Comparison of ENCODE assay signal across 8 mouse cellular contexts in the genomic region with DNA sequence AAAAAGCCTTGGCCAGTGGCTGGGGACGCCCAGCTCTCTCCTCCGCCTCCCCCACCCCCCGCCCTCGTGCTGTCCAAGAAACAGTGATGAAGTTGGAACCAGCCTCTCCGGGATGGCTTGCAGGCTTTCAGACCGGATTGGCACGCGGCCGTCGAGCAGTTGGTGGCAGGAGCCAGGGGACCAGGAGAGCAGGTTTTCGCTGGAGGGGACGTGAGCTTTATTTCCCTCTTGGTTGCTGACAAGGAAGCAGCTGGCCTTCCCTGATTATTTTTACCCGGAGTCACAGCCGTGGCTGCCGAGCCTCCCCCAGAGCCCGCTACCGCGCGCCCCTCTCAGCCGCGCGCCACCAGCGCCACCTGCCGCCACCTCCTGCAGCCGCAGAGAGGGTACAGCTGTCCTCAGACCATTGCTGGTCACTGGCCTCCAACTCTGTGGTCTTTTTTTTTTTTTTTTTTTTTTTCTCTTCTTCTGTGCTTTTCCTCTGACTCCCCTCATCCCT. TPM values are rescaled to one million over a fixed set of nuclear protein-coding genes. Genes with fewer than 3 reads are reported as not detected.
DNase-seq lines count a peak whose midpoint lies in the region; ATAC-seq and TF ChIP-seq lines count a peak whose summit lies in the region.

No protein-coding gene starts in this region.

- DNase-seq in adrenal gland, postnatal 25 days, result peak; percentile 87
- DNase-seq in heart, embryonic 10.5 days (ENCODE audit: low spot score), result peak; percentile 91
- DNase-seq in liver, embryonic 11.5 days (ENCODE audit: low spot score), result peak; percentile 82
- peak; percentile 9 to 35 for DNase-seq in natural killer cell, adult 2 months (ENCODE audit: low spot score in 2 of 2)

- H3ac ChIP-seq in C2C12 (ENCODE audit: control insufficient read depth, insufficient read length, low read depth), result peak overlapping the region; percentile 79

- H3K4me3 ChIP-seq in C2C12 (ENCODE audit: insufficient read depth, poor library complexity, severe bottlenecking), result peak overlapping the region; percentile 19
- peak overlapping the region; percentile 41 for H3K4me3 ChIP-seq in embryonic facial prominence, embryonic 13.5 days
- peak overlapping the region; percentile 58 for H3K4me3 ChIP-seq in heart, embryonic 10.5 days
- peak overlapping the region; percentile 39 for H3K4me3 ChIP-seq in kidney, embryonic 14.5 days (ENCODE audit: low read length)
- peak overlapping the region; percentile 39 for H3K4me3 ChIP-seq in liver, embryonic 11.5 days (ENCODE audit: low read depth, low read length)
- peak overlapping the region; percentile 42 for H3K4me3 ChIP-seq in stomach, embryonic 16.5 days (replicated peaks; ENCODE audit: low read length)

- peak overlapping the region; percentile 70 for H3K4me2 ChIP-seq in embryonic facial prominence, embryonic 13.5 days
- peak overlapping the region; percentile 60 for H3K4me2 ChIP-seq in kidney, embryonic 14.5 days (replicated peaks; ENCODE audit: low read depth, low read length)
- H3K4me2 ChIP-seq in liver, embryonic 11.5 days, result peak overlapping the region; percentile 74
- H3K4me2 ChIP-seq in stomach, embryonic 16.5 days (ENCODE audit: low read depth, low read length), result peak overlapping the region; percentile 56

- 0 out of 2 replicates have a peak, but pooled peaks cover 2% of the 10 kb centered on the region for H3K9me3 ChIP-seq in embryonic facial prominence, embryonic 13.5 days
- H3K9me3 ChIP-seq in heart, embryonic 10.5 days, result no peaks in the 10 kb centered on the region
- H3K9me3 ChIP-seq in kidney, embryonic 14.5 days (ENCODE audit: control insufficient read depth, low read length), result no peaks in the 10 kb centered on the region
- H3K9me3 ChIP-seq in liver, embryonic 11.5 days (ENCODE audit: control insufficient read depth, low read length), result no peaks in the 10 kb centered on the region
- no peaks in the 10 kb centered on the region for H3K9me3 ChIP-seq in stomach, embryonic 16.5 days (replicated peaks; ENCODE audit: control insufficient read depth, low read length)

- no peaks in the 10 kb centered on the region for H3K27me3 ChIP-seq in C2C12 (ENCODE audit: control insufficient read depth, insufficient read depth, insufficient read length)
- H3K27me3 ChIP-seq in embryonic facial prominence, embryonic 13.5 days, result peaks cover 5% of the 10 kb centered on the region
- peaks cover 16% of the 10 kb centered on the region; the same call in 1 of the 2 replicates for H3K27me3 ChIP-seq in heart, embryonic 10.5 days (ENCODE audit: insufficient read depth, poor library complexity, severe bottlenecking)
- H3K27me3 ChIP-seq in kidney, embryonic 14.5 days (ENCODE audit: control insufficient read depth, insufficient read depth, low read length), result peaks cover 4% of the 10 kb centered on the region; the same call in 1 of the 2 replicates
- H3K27me3 ChIP-seq in liver, embryonic 11.5 days (replicated peaks; ENCODE audit: control insufficient read depth, insufficient read depth, low read length), result no peaks in the 10 kb centered on the region
- peaks cover 5% of the 10 kb centered on the region; the same call in 1 of the 2 replicates for H3K27me3 ChIP-seq in stomach, embryonic 16.5 days (ENCODE audit: control insufficient read depth, insufficient read depth, low read length)

- H3K36me3 ChIP-seq in C2C12 (ENCODE audit: control insufficient read depth, insufficient read depth), result no peaks in the 10 kb centered on the region
- no peaks in the 10 kb centered on the region for H3K36me3 ChIP-seq in embryonic facial prominence, embryonic 13.5 days
- no peaks in the 10 kb centered on the region for H3K36me3 ChIP-seq in heart, embryonic 10.5 days
- no peaks in the 10 kb centered on the region for H3K36me3 ChIP-seq in kidney, embryonic 14.5 days (ENCODE audit: control insufficient read depth, insufficient read depth, low read length)
- H3K36me3 ChIP-seq in liver, embryonic 11.5 days (ENCODE audit: control insufficient read depth, insufficient read depth, low read length), result no peaks in the 10 kb centered on the region
- no peaks in the 10 kb centered on the region for H3K36me3 ChIP-seq in stomach, embryonic 16.5 days (ENCODE audit: control insufficient read depth, insufficient read depth, low read length)

- no peaks in the 10 kb centered on the region for H3K4me1 ChIP-seq in embryonic facial prominence, embryonic 13.5 days
- peaks cover 7% of the 10 kb centered on the region; the same call in 1 of the 2 replicates for H3K4me1 ChIP-seq in heart, embryonic 10.5 days
- 0 out of 2 replicates have a peak, but pooled peaks cover 4% of the 10 kb centered on the region for H3K4me1 ChIP-seq in kidney, embryonic 14.5 days (ENCODE audit: control insufficient read depth, insufficient read depth, low read length)
- H3K4me1 ChIP-seq in liver, embryonic 11.5 days (replicated peaks; ENCODE audit: control insufficient read depth, insufficient read depth, low read length), result no peaks in the 10 kb centered on the region
- H3K4me1 ChIP-seq in stomach, embryonic 16.5 days (ENCODE audit: control insufficient read depth, insufficient read depth, low read length), result no peaks in the 10 kb centered on the region

- WGBS in embryonic facial prominence, embryonic 13.5 days, result under 1% methylated on average over 25 of the region's 25 CpGs
- 0% methylated on average over 25 of the region's 25 CpGs for WGBS in heart, embryonic 10.5 days
- WGBS in kidney, embryonic 14.5 days, result 1% methylated on average over 25 of the region's 25 CpGs
- WGBS in liver, embryonic 11.5 days, result 1% methylated on average over 25 of the region's 25 CpGs
- under 1% methylated on average over 25 of the region's 25 CpGs for WGBS in stomach, embryonic 16.5 days

- no peaks in the 10 kb centered on the region for H3K79me2 ChIP-seq in C2C12 (ENCODE audit: control insufficient read depth, insufficient read depth)

- peak; percentile 80; the same call in 1 of the 2 replicates for ATAC-seq in embryonic facial prominence, embryonic 13.5 days (ENCODE audit: insufficient number of reproducible peaks, insufficient read depth, low FRiP score, low TSS enrichment, low read depth)
- peak; percentile 96 for ATAC-seq in kidney, embryonic 14.5 days (ENCODE audit: low FRiP score, low TSS enrichment)
- peak; percentile 84 for ATAC-seq in liver, embryonic 11.5 days (replicated peaks; ENCODE audit: low FRiP score)
- ATAC-seq in stomach, embryonic 16.5 days (ENCODE audit: insufficient read depth, low FRiP score), result peak; percentile 90

- H3K79me3 ChIP-seq in C2C12 (ENCODE audit: low read depth), result no peaks in the 10 kb centered on the region

- peak; percentile 96 for TF ChIP-seq CTCF in C2C12 (IDR thresholded peaks at IDR 0.05; ENCODE audit: control insufficient read depth, insufficient read depth, insufficient read length)

- no peak overlapping the region for H3K27ac ChIP-seq in embryonic facial prominence, embryonic 13.5 days
- H3K27ac ChIP-seq in heart, embryonic 10.5 days, result peak overlapping the region; percentile 75
- H3K27ac ChIP-seq in kidney, embryonic 14.5 days (ENCODE audit: low read depth, low read length), result no peak overlapping the region
- H3K27ac ChIP-seq in liver, embryonic 11.5 days (ENCODE audit: low read depth, low read length), result no peak overlapping the region
- H3K27ac ChIP-seq in stomach, embryonic 16.5 days (ENCODE audit: low read length), result no peak overlapping the region

- peak overlapping the region; percentile 58; the same call in 1 of the 2 replicates for H3K9ac ChIP-seq in embryonic facial prominence, embryonic 13.5 days
- peak overlapping the region; percentile 47; the same call in 1 of the 2 replicates for H3K9ac ChIP-seq in kidney, embryonic 14.5 days (ENCODE audit: low read depth, low read length)
- peak overlapping the region; percentile 51 for H3K9ac ChIP-seq in liver, embryonic 11.5 days (ENCODE audit: low read depth, low read length)
- peak overlapping the region; percentile 56; the same call in 1 of the 2 replicates for H3K9ac ChIP-seq in stomach, embryonic 16.5 days (ENCODE audit: low read length)

TF ChIP-seq in C2C12, 6 proteins besides CTCF, POLR2A, EP300 and RAD21:
- TF ChIP-seq MAX (IDR thresholded peaks at IDR 0.05), result peak; percentile 43
- TF ChIP-seq USF1 (IDR thresholded peaks at IDR 0.05; ENCODE audit: low read depth), result no peak

RNA-seq across cellular contexts. Expression of a gene that starts 14.5 kb away (rescaled TPM):
- 377 TPM for polyA plus RNA-seq in C2C12 (2012; fragmentation: generic; extraction: Trizol)
- 284 and 333 TPM in 2 replicates for total RNA-seq in adrenal gland, postnatal 25 days (2021)
- 261 and 274 TPM in 2 replicates for polyA plus RNA-seq in embryonic facial prominence, embryonic 13.5 days (2015; fragmentation: Nextera tagmentation; extraction: Ambion mirVana)
- polyA plus RNA-seq in heart, embryonic 10.5 days (2016; fragmentation: Nextera tagmentation; extraction: Ambion mirVana), result 262 and 309 TPM in 2 replicates
- 287 and 379 TPM in 2 replicates for polyA plus RNA-seq in kidney, embryonic 14.5 days (2014; fragmentation: Nextera tagmentation; extraction: Ambion mirVana)
- polyA plus RNA-seq in liver, embryonic 11.5 days (2014; fragmentation: Nextera tagmentation; extraction: Ambion mirVana), result 271 and 282 TPM in 2 replicates
- 211 and 213 TPM in 2 replicates for polyA plus RNA-seq in stomach, embryonic 16.5 days (2015; fragmentation: Nextera tagmentation; extraction: Ambion mirVana)

RNA-seq across cellular contexts. Expression of a gene that starts 56.0 kb away (rescaled TPM):
- 0.01 TPM for polyA plus RNA-seq in C2C12 (2012; fragmentation: generic; extraction: Trizol)
- total RNA-seq in adrenal gland, postnatal 25 days (2021), result 642 and 788 TPM in 2 replicates
- polyA plus RNA-seq in embryonic facial prominence, embryonic 13.5 days (2015; fragmentation: Nextera tagmentation; extraction: Ambion mirVana), result 0.07 and 0.11 TPM in 2 replicates
- polyA plus RNA-seq in heart, embryonic 10.5 days (2016; fragmentation: Nextera tagmentation; extraction: Ambion mirVana), result not detected in 2 replicates
- polyA plus RNA-seq in kidney, embryonic 14.5 days (2014; fragmentation: Nextera tagmentation; extraction: Ambion mirVana), result 0.13 and 0.23 TPM in 2 replicates
- 0.11 and 0.25 TPM in 2 replicates for polyA plus RNA-seq in liver, embryonic 11.5 days (2014; fragmentation: Nextera tagmentation; extraction: Ambion mirVana)
- 0.49 and 1.5 TPM in 2 replicates for polyA plus RNA-seq in stomach, embryonic 16.5 days (2015; fragmentation: Nextera tagmentation; extraction: Ambion mirVana)

Comparison
In these comparisons a context has a peak if more than half of its experiments do, and no peak if none do; other contexts are left out.
1. DNase-seq: peak in every context shown above with its lines; median percentile 91 in heart, embryonic 10.5 days; 87 in adrenal gland, postnatal 25 days; 82 in liver, embryonic 11.5 days; 22 in natural killer cell, adult 2 months.